Mouse (Mus musculus) kidney, adult 2 months (tissue): Measurements from ENCODE around the gene Adnp.

Experiments
- CTCF ChIP-seq: fragments of 200-500 bp; conservative IDR thresholded peaks from 2 replicates; pipeline ENCODE4 v1.5.1; 2011; ENCODE audit warnings: low read depth, mild to moderate bottlenecking, control low read depth, low read length, moderate library complexity, mixed read lengths; ENCODE audit not compliant: insufficient read depth, insufficient read length
- POLR2A ChIP-seq: fragments of 200-500 bp; IDR thresholded peaks from one replicate; pipeline ENCODE4 v1.6.1; 2011; ENCODE audit warnings: low read depth, low read length, control low read depth

GRCm38 (mm10) chr2:168198421-168198820, 8.5 kb downstream of the Adnp start:
- TF ChIP-seq POLR2A (no peak), CTCF (no peak)
